Mouse (Mus musculus) gastrocnemius, adult 18-20 months (tissue): ENCODE data around the gene Rnase2b. TPM values are rescaled to one million over a fixed set of nuclear protein-coding genes. Genes with fewer than 3 reads are reported as not detected.
"Not testable (repeated sequence)": the region's sequence is repeated elsewhere in the genome, so short reads cannot be mapped to it uniquely, and the experiment has no call there.

Experiments used
- DNase-seq: peaks from one replicate; pipeline ENCODE4 v3.0.0; 2021; ENCODE audit warnings: low spot score
- total RNA-seq, 2 experiments: library from RNA; stranded (reverse); gene quantifications; 2 replicates each; pipeline ENCODE4 v1.2.3; 2021

Gene Rnase2b
- total RNA-seq, 2 experiments from 2014 or later = not detected

DNA sequence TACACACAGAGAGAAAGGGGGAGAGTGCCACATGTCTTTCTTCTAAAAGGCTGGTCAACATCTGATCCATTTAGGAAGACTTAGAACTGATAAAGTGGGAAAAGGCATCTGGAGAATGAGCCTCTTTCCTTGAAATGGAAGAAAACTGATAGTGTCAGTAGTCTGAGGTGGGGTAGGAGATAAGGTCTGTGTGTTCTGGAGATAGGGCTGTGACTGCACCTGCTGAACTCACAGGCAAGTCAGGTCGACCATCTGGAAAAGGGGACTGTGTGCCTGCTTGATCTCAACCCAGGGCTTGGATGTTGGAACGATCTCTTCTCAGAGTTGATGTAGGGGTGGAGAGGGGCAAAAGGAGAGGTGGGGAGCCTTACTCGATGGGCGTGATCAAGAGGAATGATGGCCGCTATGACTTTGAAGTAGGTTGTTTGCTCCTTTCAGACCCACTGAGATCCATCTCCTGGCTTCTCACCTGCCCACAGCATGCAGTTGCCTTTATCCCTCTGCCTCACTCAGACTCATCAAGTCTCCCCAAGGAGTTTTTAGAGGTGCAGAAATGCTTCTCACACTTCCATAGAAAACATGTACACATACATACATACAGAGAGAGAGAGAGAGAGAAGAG lies 9.7 kb upstream of the Rnase2b start:
- no peak for DNase-seq

DNA sequence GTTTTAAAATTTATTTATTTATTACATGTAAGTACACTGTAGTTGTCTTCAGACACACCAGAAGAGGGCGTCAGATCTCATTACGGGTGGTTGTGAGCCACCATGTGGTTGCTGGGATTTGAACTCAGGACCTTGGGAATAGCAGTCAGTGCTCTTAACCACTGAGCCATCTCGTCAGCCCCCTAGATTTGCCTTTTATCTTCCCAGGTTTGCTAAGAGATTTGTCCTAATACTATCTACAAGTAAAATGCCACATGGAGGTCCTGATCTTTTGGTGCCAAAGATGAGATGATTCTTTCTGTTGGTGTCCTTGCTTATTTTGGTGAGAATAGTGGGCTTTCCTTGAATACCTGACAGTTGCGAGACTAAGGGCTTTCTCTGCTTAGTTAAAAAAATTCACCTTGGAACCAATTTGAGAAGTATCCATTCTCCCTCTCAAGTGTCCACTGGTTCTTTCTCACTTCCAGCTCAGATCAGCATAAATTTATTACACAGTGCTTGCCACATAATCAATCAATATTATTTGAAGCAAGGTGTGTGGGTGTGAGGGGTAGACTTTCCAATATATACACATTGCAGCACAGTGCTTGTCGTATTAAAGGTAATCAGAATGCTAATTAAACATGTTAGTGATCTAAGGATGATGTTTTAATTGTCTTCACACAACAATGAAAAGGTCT lies 5.9 kb upstream of the Rnase2b start:
- DNase-seq = no peak

GRCm38 (mm10) chr14:51156736-51157068 lies 5.4 kb upstream of the Rnase2b start:
- no peak for DNase-seq

DNA sequence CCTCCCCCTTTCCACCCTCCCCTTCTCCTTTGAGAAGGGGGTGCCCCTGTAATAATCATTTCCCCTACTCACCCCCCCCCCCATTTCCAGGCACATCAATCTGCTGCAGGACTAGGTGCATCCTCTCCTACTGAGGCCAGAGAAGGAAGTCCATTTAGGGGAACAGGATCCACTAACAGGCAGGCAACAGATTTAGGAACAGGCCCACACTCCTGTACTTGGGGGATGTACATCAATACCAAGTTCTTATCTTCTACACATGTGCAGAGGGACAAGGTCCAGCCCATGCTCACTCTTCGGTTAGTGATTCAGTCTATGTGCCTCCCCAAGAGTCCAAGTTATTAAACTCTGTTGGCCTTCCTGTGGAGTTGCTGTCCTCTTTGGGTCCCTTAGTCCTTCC lies 5.0 kb upstream of the Rnase2b start:
- DNase-seq = no peak

DNA sequence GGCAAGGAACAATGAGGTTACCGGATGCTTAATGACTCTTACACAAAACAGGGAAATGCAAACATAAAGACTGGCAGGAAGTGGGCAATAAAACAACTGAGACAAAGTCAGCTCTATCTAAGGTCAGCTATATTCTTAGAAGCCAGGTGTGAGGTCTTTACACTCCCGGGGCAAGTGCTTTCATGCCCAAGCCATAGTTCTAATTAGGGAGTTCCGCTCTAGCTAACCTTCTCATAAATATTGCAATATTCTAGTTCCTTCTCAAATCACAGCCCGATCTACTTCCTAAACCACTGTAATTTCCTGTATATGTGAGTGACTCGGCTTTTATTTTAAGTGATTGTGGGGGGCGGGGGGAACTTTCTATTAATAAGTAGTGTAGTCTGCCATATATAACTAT lies 1.3 kb downstream of the Rnase2b start:
- not testable (repeated sequence) for DNase-seq

DNA sequence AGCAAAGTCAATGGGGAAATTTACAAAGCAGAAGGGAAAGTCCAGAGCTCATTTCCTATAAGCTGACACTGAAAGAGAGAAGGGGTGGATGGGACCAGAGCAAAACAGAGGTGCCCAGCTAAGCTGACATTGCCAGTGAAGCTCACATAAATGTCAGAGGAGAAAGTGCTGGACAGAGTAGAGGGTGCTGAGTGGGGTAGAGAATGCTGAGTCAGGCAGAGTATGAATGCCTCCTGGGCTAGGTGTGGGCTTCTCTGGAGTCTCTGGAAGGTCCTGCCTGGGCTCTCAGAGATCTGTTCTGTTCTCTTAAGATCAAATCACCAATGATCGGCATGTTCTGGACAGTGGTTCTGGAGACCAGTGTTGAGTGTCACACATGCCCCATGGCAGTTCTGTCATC lies 3.4 kb downstream of the Rnase2b start:
- no peak for DNase-seq

DNA sequence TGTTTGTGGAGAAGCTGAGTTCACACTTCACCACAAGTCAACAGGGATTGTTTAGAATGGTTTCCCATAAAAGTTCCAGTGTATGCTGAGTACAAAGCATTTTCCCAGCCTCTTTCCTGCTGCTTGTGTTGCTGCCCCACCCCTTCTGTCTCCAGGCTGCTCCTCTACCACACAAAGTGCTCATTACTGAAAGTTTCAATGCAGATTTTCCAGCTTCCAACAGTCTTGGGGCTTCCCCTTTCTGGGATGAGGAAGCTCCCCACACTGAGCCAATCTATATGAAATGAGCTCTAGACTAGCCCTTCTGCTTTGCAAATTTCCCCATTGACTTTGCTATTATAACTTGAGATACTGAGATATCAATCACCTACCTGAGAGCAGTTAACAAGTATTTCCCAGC lies 4.0 kb downstream of the Rnase2b start:
- no peak for DNase-seq

GRCm38 (mm10) chr14:51172095-51172865 lies 10.2 kb downstream of the Rnase2b start:
- peak; percentile 12 for DNase-seq

DNA sequence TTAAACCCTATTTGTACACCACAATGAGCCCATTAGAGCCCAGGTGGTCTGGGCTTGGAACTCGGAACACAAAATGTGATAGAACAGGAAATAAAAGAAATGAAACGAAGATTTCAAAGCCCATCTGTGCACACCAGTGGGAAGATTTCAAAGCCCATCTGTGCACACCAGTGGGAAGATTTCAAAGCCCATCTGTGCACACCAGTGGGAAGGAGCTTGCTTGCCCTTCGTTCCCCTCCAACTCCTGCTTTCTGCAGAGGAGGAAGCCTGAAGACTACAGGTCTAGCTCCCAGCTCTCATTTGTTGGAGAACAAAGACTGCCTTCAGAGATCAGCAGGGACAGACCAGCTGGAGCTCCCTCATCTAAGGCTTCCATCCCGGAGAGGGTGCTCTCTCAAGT lies 10.9 kb downstream of the Rnase2b start:
- DNase-seq = not testable (repeated sequence)

DNA sequence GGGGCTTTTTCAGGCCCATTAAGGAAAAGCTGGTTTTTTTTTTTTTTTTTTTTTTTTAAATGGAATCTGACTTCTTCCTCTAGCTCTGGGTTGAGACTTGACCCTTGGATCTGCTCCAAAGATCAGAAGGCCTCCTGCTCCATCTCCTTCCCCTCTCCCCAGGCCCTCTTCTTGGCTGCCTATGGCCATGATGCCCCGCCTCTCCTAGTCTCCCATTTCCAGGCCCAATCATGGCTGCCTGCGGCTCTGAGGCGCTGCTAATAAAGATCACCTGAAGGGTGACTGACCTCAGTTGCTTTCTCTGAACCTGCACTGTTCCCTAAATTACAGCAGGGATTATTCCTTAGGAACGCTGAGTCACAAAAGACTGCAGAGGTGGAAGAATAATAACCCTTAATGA lies 11.8 kb downstream of the Rnase2b start:
- no peak for DNase-seq

DNA sequence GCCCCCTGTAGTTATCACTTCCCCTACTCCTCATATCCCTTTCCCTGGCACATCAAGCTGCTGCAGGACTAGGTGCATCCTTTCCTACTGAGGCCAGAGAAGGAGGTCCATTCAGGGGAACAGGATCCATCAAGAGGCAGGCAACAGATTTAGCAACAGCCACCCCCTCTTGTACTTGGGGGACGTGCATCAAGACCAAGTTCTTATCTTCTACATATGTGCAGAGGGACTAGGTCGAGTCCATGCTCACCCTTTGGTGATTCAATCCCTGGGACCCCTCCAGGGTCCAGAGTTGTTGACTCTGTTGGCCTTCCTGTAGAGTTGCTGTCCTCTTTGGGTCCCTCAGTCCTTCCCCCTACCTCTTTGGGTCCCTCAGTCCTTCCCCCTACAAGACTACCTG lies 19.0 kb downstream of the Rnase2b start:
- not testable (repeated sequence) for DNase-seq

DNA sequence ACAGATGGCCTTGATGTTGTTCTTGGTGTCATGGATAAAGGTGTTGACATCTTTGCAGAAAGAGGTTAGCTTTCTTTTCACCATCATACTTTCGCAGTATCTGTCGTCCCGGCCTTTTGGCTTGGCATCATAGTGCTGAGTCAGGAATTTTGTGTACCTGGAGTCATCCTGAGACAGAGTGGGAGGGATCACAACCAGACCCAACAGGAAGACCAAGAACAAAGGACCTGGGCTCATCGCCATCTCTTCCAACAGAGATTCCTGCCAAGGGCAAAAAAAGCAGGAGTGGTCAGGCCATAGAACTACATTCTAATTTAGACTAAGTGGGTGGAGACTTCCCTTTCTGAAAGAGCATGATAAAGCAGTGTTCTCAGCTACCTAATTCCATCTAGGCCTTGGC lies 33.6 kb downstream of the Rnase2b start:
- no peak for DNase-seq

GRCm38 (mm10) chr14:51199098-51200023 lies 37.3 kb downstream of the Rnase2b start, which contains the start of gene Ang2:
TSS of gene Ang2 (minus strand) at chr14:51199148.
- DNase-seq = no peak

GRCm38 (mm10) chr14:51200054-51200453 lies 38.0 kb downstream of the Rnase2b start:
- no peak for DNase-seq

GRCm38 (mm10) chr14:51200466-51200865 lies 38.4 kb downstream of the Rnase2b start:
- no peak for DNase-seq

GRCm38 (mm10) chr14:51203115-51203514 lies 41.1 kb downstream of the Rnase2b start, which contains the start of gene Ear14:
TSS of gene Ear14 (plus strand) at chr14:51203391.
- no peak for DNase-seq

Other genes with a start within 250 kb of the Rnase2b start
- 10 to 100 TPM; 45.9 to 47.5 TPM for gene Osgep, start 237.4 kb upstream of the Rnase2b start, total RNA-seq
- 10 to 100 TPM; 29.1 to 29.2 TPM for gene Apex1, start 237.3 kb upstream of the Rnase2b start, total RNA-seq
- gene Pip4p1, start 231.4 kb upstream of the Rnase2b start, total RNA-seq = 10 to 100 TPM; 16.1 to 16.7 TPM
- 1 to 10 TPM; 3.3 to 4.5 TPM for gene Pnp, start 231.2 kb upstream of the Rnase2b start, total RNA-seq
- gene Gm49342, start 217.7 kb upstream of the Rnase2b start, total RNA-seq = 1 to 10 TPM; 2.2 to 6.2 TPM
- gene Pnp2, start 206.3 kb upstream of the Rnase2b start, total RNA-seq = under 1 TPM in 1 of 2 experiments, not detected in 1; 0.24 TPM
- not detected for gene Rnase10, start 154.5 kb upstream of the Rnase2b start, total RNA-seq
- gene Rnase9, start 120.4 kb upstream of the Rnase2b start, total RNA-seq = not detected
- not detected for gene Rnase11, start 112.1 kb upstream of the Rnase2b start, total RNA-seq
- not detected for gene Rnase12, start 104.6 kb upstream of the Rnase2b start, total RNA-seq
- not detected for gene Olfr750, start 87.8 kb upstream of the Rnase2b start, total RNA-seq
- gene Rnase4, start 71.2 kb upstream of the Rnase2b start, total RNA-seq = 10 to 100 TPM; 25.0 to 30.1 TPM
- gene Ang, start 71.1 kb upstream of the Rnase2b start, total RNA-seq = 1 to 10 TPM; 3.0 to 4.1 TPM
- not detected for gene Eddm3b, start 47.8 kb upstream of the Rnase2b start, total RNA-seq
- under 1 TPM in 1 of 2 experiments, not detected in 1; 0.21 TPM for gene Rnase6, start 38.4 kb upstream of the Rnase2b start, total RNA-seq
- under 1 TPM in 1 of 2 experiments, not detected in 1; 0.39 TPM for gene Rnase1, start 15.5 kb upstream of the Rnase2b start, total RNA-seq
- not detected for gene Ang2, start 36.9 kb downstream of the Rnase2b start, total RNA-seq
- not detected for gene Ear14, start 41.1 kb downstream of the Rnase2b start, total RNA-seq
- gene Rnase2a, start 93.9 kb downstream of the Rnase2b start, total RNA-seq = 1 to 10 TPM; 3.2 to 3.4 TPM
- not detected for gene Gm7247, start 199.5 kb downstream of the Rnase2b start, total RNA-seq
- not detected for gene Vmn2r88, start 248.6 kb downstream of the Rnase2b start, total RNA-seq